Mouse (Mus musculus): ENCODE data around the gene Olfr994. TPM values are rescaled to one million over a fixed set of nuclear protein-coding genes. Genes with fewer than 3 reads are reported as not detected.

Gene Olfr994
- not detected in 2 replicates for polyA plus RNA-seq (2015; fragmentation: Nextera tagmentation; extraction: Ambion mirVana)

- no peaks in the 10 kb centered on the region for H3K9me3 ChIP-seq
- no peaks in the 10 kb centered on the region for H3K27me3 ChIP-seq
- no peak for ATAC-seq (ENCODE audit: low FRiP score)
- H3K4me2 ChIP-seq: no peak within 1 kb of the TSS
- no peak within 1 kb of the TSS for H3K9ac ChIP-seq
- H3K4me1 ChIP-seq (replicated peaks): no peaks in the 10 kb centered on the region
- WGBS: 92% methylated on average over 3 of the region's 3 CpGs
- no peak within 1 kb of the TSS for H3K27ac ChIP-seq
- H3K4me3 ChIP-seq: no peak within 1 kb of the TSS
- no peaks in the 10 kb centered on the region for H3K36me3 ChIP-seq
These were observed at the start of gene Olfr994 for GRCm38 (mm10) chr2:85436351-85436750. Gene Olfr994, minus strand, starts transcription at chr2:85436451.

GRCm38 (mm10) chr2:85466801-85467325 lies 30.6 kb upstream of the Olfr994 start:
- H3K9ac ChIP-seq: no peak overlapping the region
- 93% methylated on average over 3 of the region's 3 CpGs for WGBS

GRCm38 (mm10) chr2:85443539-85443938 lies 7.3 kb upstream of the Olfr994 start, which contains the start of gene Olfr995:
Gene Olfr995, minus strand, starts transcription at chr2:85443639.
- 12% methylated on average over 1 of the region's 1 CpGs for WGBS
- H3K9ac ChIP-seq: no peak within 1 kb of the TSS
- H3K36me3 ChIP-seq: no peaks in the 10 kb centered on the region
- H3K4me3 ChIP-seq: no peak within 1 kb of the TSS
- H3K4me2 ChIP-seq: no peak within 1 kb of the TSS
- no peaks in the 10 kb centered on the region for H3K9me3 ChIP-seq
- no peak for ATAC-seq (ENCODE audit: low FRiP score)
- no peaks in the 10 kb centered on the region for H3K4me1 ChIP-seq (replicated peaks)
- H3K27me3 ChIP-seq: no peaks in the 10 kb centered on the region
- no peak within 1 kb of the TSS for H3K27ac ChIP-seq

More at GRCm38 (mm10) chr2:85466801-85467325, 30.6 kb upstream of the Olfr994 start:
- no peak overlapping the region for H3K27ac ChIP-seq
- H3K4me3 ChIP-seq: no peak overlapping the region
- no peaks in the 10 kb centered on the region for H3K4me1 ChIP-seq (replicated peaks)
- H3K27me3 ChIP-seq: no peaks in the 10 kb centered on the region
- H3K4me2 ChIP-seq: no peak overlapping the region
- H3K36me3 ChIP-seq: no peaks in the 10 kb centered on the region
- no peaks in the 10 kb centered on the region for H3K9me3 ChIP-seq
- ATAC-seq (ENCODE audit: low FRiP score): no peak

GRCm38 (mm10) chr2:85442546-85442945 lies 6.3 kb upstream of the Olfr994 start:
- H3K27ac ChIP-seq: no peak overlapping the region
- H3K27me3 ChIP-seq: no peaks in the 10 kb centered on the region
- H3K9me3 ChIP-seq: no peaks in the 10 kb centered on the region
- no peaks in the 10 kb centered on the region for H3K4me1 ChIP-seq (replicated peaks)
- no peak for ATAC-seq (ENCODE audit: low FRiP score)
- no peak overlapping the region for H3K4me2 ChIP-seq
- H3K4me3 ChIP-seq: no peak overlapping the region
- no peak overlapping the region for H3K9ac ChIP-seq
- H3K36me3 ChIP-seq: no peaks in the 10 kb centered on the region

- 90% methylated on average over 1 of the region's 1 CpGs for WGBS
- Histone ChIP-seq H3K4me2 (no peak overlapping the region), H3K9ac (no peak overlapping the region), H3K9me3 (no peaks in the 10 kb centered on the region), H3K4me1 (replicated peaks) (no peaks in the 10 kb centered on the region), H3K27ac (no peak overlapping the region), H3K4me3 (no peak overlapping the region), H3K27me3 (no peaks in the 10 kb centered on the region), H3K36me3 (no peaks in the 10 kb centered on the region)
- no peak for ATAC-seq (ENCODE audit: low FRiP score)
These were observed 10.4 kb downstream of the Olfr994 start for GRCm38 (mm10) chr2:85425893-85426292.

- no peaks in the 10 kb centered on the region for H3K27me3 ChIP-seq
- H3K9ac ChIP-seq: no peak within 1 kb of the TSS
- no peak within 1 kb of the TSS for H3K4me2 ChIP-seq
- no peaks in the 10 kb centered on the region for H3K9me3 ChIP-seq
- no peak within 1 kb of the TSS for H3K4me3 ChIP-seq
- H3K36me3 ChIP-seq: no peaks in the 10 kb centered on the region
- no peak for ATAC-seq (ENCODE audit: low FRiP score)
- H3K27ac ChIP-seq: no peak within 1 kb of the TSS
- H3K4me1 ChIP-seq (replicated peaks): no peaks in the 10 kb centered on the region
These were observed 21.5 kb downstream of the Olfr994 start, which contains the start of gene Olfr993 for GRCm38 (mm10) chr2:85414777-85415176. Gene Olfr993, minus strand, starts transcription at chr2:85414877.

- Histone ChIP-seq H3K4me2 (no peak within 1 kb of the TSS), H3K4me3 (no peak within 1 kb of the TSS), H3K36me3 (no peaks in the 10 kb centered on the region), H3K27ac (no peak within 1 kb of the TSS), H3K4me1 (replicated peaks) (no peaks in the 10 kb centered on the region), H3K27me3 (no peaks in the 10 kb centered on the region), H3K9ac (no peak within 1 kb of the TSS), H3K9me3 (no peaks in the 10 kb centered on the region)
- no peak for ATAC-seq (ENCODE audit: low FRiP score)
- 70% methylated on average over 2 of the region's 2 CpGs for WGBS
These were observed 26.9 kb downstream of the Olfr994 start, which contains the start of gene Olfr992 for GRCm38 (mm10) chr2:85409369-85409768. Gene Olfr992, minus strand, starts transcription at chr2:85409469.

Other genes starting within 250 kb of the Olfr994 start
- gene Lrrc55, start 239.3 kb downstream of the Olfr994 start, polyA plus RNA-seq (2015; fragmentation: Nextera tagmentation; extraction: Ambion mirVana): 6.9 and 7.7 TPM in 2 replicates
- not detected in 2 replicates for gene Olfr987, start 97.1 kb downstream of the Olfr994 start, polyA plus RNA-seq (2015; fragmentation: Nextera tagmentation; extraction: Ambion mirVana)
- not detected in 2 replicates for gene Olfr988, start 73.2 kb downstream of the Olfr994 start, polyA plus RNA-seq (2015; fragmentation: Nextera tagmentation; extraction: Ambion mirVana)
- gene Olfr992, start 27.0 kb downstream of the Olfr994 start, polyA plus RNA-seq (2015; fragmentation: Nextera tagmentation; extraction: Ambion mirVana): not detected in 2 replicates
- gene Olfr993, start 21.6 kb downstream of the Olfr994 start, polyA plus RNA-seq (2015; fragmentation: Nextera tagmentation; extraction: Ambion mirVana): not detected in 2 replicates
- not detected in 2 replicates for gene Olfr995, start 7.2 kb upstream of the Olfr994 start, polyA plus RNA-seq (2015; fragmentation: Nextera tagmentation; extraction: Ambion mirVana)
- not detected in 2 replicates for gene 4833423E24Rik, start 82.6 kb upstream of the Olfr994 start, polyA plus RNA-seq (2015; fragmentation: Nextera tagmentation; extraction: Ambion mirVana)
- gene Olfr996, start 142.8 kb upstream of the Olfr994 start, polyA plus RNA-seq (2015; fragmentation: Nextera tagmentation; extraction: Ambion mirVana): not detected in 2 replicates
- not detected in 2 replicates for gene Olfr998, start 152.5 kb upstream of the Olfr994 start, polyA plus RNA-seq (2015; fragmentation: Nextera tagmentation; extraction: Ambion mirVana)
- gene Olfr1000, start 175.5 kb upstream of the Olfr994 start, polyA plus RNA-seq (2015; fragmentation: Nextera tagmentation; extraction: Ambion mirVana): not detected in 2 replicates
- not detected in 2 replicates for gene Olfr1002, start 214.3 kb upstream of the Olfr994 start, polyA plus RNA-seq (2015; fragmentation: Nextera tagmentation; extraction: Ambion mirVana)
- not detected in 2 replicates for gene Olfr154, start 228.0 kb upstream of the Olfr994 start, polyA plus RNA-seq (2015; fragmentation: Nextera tagmentation; extraction: Ambion mirVana)
- gene Olfr1006, start 242.3 kb upstream of the Olfr994 start, polyA plus RNA-seq (2015; fragmentation: Nextera tagmentation; extraction: Ambion mirVana): not detected in 2 replicates

All from hindbrain, embryonic 13.5 days (tissue).